Comparison of ENCODE assay signal across 8 mouse cellular contexts in genomic region chr3:36116076-36116475, GRCm38 (mm10).
"Had no signal": no experiment of that assay in that cellular context is flagged by ENCODE, and none has a peak within 500 bp of the region (broad histone marks: within the 10 kb centered on the region; RNA-seq: fewer than 3 reads in every experiment).

No protein-coding gene starts in this region.

- DNase-seq: lung, adult 18-20 months; lung, embryonic 14.5 days; lung, postnatal 10 days; lung, postnatal 36 days; right cerebral cortex, postnatal 14 days; thymus, adult 2 months; thymus, postnatal 25 days; thymus, postnatal 4 days had no signal
